Mouse (Mus musculus): Measurements from ENCODE around the gene Tspan5. TPM values are rescaled to one million over a fixed set of nuclear protein-coding genes. Genes with fewer than 3 reads are reported as not detected.

The Tspan5 gene
- total RNA-seq, 1 experiment from 2014 or later: 34.0 TPM

- no peak for ATAC-seq (replicated peaks in 1 of 2; ENCODE audit: insufficient read depth in 1 of 2, low FRiP score in 2 of 2, low TSS enrichment in 1 of 2, low read depth in 1 of 2, poor library complexity in 2 of 2, severe bottlenecking in 2 of 2)
Measured at GRCm38 (mm10) chr3:138914626-138915288, 172.8 kb downstream of the Tspan5 start.

- ATAC-seq (replicated peaks in 1 of 2; ENCODE audit: insufficient read depth in 1 of 2, low FRiP score in 2 of 2, low TSS enrichment in 1 of 2, low read depth in 1 of 2, poor library complexity in 2 of 2, severe bottlenecking in 2 of 2): no peak
Measured at GRCm38 (mm10) chr3:138916591-138916990, 174.6 kb downstream of the Tspan5 start.

DNA sequence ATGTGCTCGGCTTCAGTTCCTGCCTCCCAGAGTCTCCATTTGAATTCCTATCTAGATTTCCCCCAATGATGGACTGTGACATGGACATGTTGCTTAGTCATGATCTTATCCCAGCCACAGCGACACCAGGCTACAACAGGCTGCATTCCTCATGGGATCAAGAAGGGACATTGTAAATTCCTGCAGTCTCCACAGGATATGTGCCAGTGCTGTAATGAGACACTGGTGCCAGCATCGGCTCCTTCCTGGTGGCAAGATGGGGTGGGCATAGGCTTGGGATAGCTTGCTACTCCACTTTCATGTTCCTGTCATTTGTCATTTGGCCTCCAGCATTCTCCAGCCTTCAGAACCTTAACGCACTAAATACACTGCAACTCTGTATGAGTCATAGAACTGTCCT, 175.0 kb downstream of the Tspan5 start:
- no peak for ATAC-seq (replicated peaks in 1 of 2; ENCODE audit: insufficient read depth in 1 of 2, low FRiP score in 2 of 2, low TSS enrichment in 1 of 2, low read depth in 1 of 2, poor library complexity in 2 of 2, severe bottlenecking in 2 of 2)

DNA sequence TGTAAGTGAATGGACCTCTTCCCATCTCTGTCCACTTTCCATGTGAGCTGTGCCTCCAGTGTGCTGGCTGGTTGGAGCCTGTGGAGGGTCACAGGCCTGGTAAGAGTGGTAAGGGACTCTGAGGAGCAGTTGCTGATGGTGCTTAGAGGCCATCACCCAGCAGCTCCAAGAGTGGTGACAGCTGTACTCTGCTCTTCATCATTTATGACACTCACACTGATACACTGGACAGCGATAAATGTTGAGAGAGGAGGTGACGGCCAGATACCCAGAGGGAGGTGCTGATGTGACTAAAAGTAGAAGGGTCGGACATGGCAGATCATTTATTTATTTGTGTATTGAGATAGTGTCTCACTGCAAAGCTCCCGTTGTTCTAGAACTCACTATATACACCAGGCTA, 176.2 kb downstream of the Tspan5 start:
- ATAC-seq (replicated peaks in 1 of 2; ENCODE audit: insufficient read depth in 1 of 2, low FRiP score in 2 of 2, low TSS enrichment in 1 of 2, low read depth in 1 of 2, poor library complexity in 2 of 2, severe bottlenecking in 2 of 2): no peak

DNA sequence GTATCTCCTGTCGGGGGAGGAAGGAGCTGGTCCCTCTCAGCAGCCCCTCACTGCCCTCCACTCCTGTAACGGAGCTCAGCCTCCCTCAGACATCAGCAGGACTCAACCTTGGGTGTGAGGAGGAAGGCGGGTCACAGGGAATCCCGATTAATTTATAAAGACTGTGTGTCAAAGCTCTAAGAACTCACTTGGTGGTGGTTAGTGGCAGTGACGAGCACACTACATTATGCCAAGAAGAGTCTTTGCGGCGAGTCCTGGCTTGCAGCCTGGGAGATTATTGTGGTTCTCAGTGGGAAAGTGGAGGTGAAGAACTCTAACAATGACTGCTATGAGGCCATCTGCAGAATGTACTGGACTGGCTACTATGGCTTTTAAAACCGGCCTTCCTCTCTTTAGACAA, 184.2 kb downstream of the Tspan5 start:
- no peak for ATAC-seq (replicated peaks in 1 of 2; ENCODE audit: insufficient read depth in 1 of 2, low FRiP score in 2 of 2, low TSS enrichment in 1 of 2, low read depth in 1 of 2, poor library complexity in 2 of 2, severe bottlenecking in 2 of 2)

- ATAC-seq (replicated peaks in 1 of 2; ENCODE audit: insufficient read depth in 1 of 2, low FRiP score in 2 of 2, low TSS enrichment in 1 of 2, low read depth in 1 of 2, poor library complexity in 2 of 2, severe bottlenecking in 2 of 2): no peak
Measured at GRCm38 (mm10) chr3:138927437-138927836, 185.4 kb downstream of the Tspan5 start.

DNA sequence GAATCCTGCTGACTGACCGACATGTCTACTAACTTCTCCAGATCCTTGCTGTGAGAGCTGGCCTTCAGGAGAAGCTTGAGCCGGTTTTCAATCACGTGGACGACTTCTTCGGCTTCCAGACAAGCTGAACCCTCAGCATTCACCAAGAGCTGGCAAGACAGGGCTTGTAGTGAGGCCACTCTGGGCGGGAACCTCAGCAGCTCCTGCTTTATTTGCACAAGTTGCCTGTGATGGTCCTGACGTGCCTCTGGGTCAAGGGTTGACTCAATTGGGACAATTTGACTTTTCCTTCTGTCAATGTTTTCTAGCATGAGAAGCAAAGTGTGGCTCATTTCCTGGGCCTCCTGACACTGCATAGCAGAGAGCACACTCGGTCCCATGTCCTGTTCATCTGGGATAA, 194.8 kb downstream of the Tspan5 start:
- no peak for ATAC-seq (replicated peaks in 1 of 2; ENCODE audit: insufficient read depth in 1 of 2, low FRiP score in 2 of 2, low TSS enrichment in 1 of 2, low read depth in 1 of 2, poor library complexity in 2 of 2, severe bottlenecking in 2 of 2)

GRCm38 (mm10) chr3:138937241-138937640, 195.2 kb downstream of the Tspan5 start:
- no peak for ATAC-seq (replicated peaks in 1 of 2; ENCODE audit: insufficient read depth in 1 of 2, low FRiP score in 2 of 2, low TSS enrichment in 1 of 2, low read depth in 1 of 2, poor library complexity in 2 of 2, severe bottlenecking in 2 of 2)

- no peak for ATAC-seq (replicated peaks in 1 of 2; ENCODE audit: insufficient read depth in 1 of 2, low FRiP score in 2 of 2, low TSS enrichment in 1 of 2, low read depth in 1 of 2, poor library complexity in 2 of 2, severe bottlenecking in 2 of 2)
Measured at GRCm38 (mm10) chr3:138941604-138942003, 199.6 kb downstream of the Tspan5 start.

- ATAC-seq (replicated peaks in 1 of 2; ENCODE audit: insufficient read depth in 1 of 2, low FRiP score in 2 of 2, low TSS enrichment in 1 of 2, low read depth in 1 of 2, poor library complexity in 2 of 2, severe bottlenecking in 2 of 2): no peak
Measured at GRCm38 (mm10) chr3:138945516-138945915, 203.5 kb downstream of the Tspan5 start.

DNA sequence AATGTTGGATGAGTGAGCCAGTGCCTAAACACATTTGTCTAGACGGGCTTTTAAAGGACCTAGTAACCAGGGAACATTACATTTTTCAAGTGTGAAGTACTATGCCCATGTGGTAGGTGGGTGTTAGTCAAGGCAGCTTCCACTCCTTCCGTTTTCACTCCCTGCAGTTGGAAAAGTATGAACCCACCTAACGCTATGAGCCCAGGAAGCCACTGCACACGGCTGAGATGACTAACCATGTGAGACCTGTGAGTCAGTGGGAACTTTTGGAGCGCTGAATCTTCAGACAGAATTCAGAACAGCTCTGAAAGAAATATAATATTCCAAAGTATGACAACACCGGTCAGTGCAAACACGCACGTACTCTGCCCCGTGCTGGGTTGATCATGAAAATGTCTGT, 207.1 kb downstream of the Tspan5 start:
- ATAC-seq (replicated peaks in 1 of 2; ENCODE audit: insufficient read depth in 1 of 2, low FRiP score in 2 of 2, low TSS enrichment in 1 of 2, low read depth in 1 of 2, poor library complexity in 2 of 2, severe bottlenecking in 2 of 2): no peak

DNA sequence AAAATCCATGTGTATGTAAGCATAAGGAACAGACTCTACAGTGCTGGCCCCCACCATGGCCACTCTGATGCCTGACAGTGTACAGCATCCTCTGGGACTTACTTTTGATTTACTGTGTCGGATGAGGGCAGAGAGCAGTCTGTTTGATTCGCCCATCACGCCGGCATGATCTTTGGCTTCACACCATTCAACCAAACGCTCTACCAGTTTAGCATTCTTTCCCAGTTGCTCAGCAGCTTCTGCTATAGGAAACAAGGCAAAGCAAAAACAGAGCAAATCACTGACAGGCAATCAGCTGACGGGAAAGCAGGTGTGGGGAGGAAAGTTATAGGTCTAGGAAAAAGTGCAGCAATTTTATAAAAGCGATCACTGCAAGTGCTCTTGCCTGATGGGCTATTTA, 213.2 kb downstream of the Tspan5 start:
- ATAC-seq (replicated peaks in 1 of 2; ENCODE audit: insufficient read depth in 1 of 2, low FRiP score in 2 of 2, low TSS enrichment in 1 of 2, low read depth in 1 of 2, poor library complexity in 2 of 2, severe bottlenecking in 2 of 2): no peak

Other genes with a start within 250 kb of the Tspan5 start
- gene Eif4e, start 216.0 kb upstream of the Tspan5 start, total RNA-seq (2017): 161 and 198 TPM in 2 replicates